Mouse (Mus musculus) liver, embryonic 12.5 days (tissue): ENCODE measurements around the gene Ccdc141. TPM values are rescaled to one million over a fixed set of nuclear protein-coding genes. Genes with fewer than 3 reads are reported as not detected.

ENCODE experiments used
- ATAC-seq: fragments of 200-750 bp; cut with Nextera tagmentation; 2 replicates; pipeline ENCODE4 v1.8.0; 2017; ENCODE audit warnings: moderate number of reproducible peaks, mild to moderate bottlenecking, moderate library complexity
- H3K27ac ChIP-seq: fragments of 300-500 bp; sonication (generic); 2 replicates; pipeline ENCODE4 v1.5.1; 2016; ENCODE audit warnings: mild to moderate bottlenecking
- H3K27me3 ChIP-seq: fragments of 300-500 bp; sonication (generic); replicated peaks from 2 replicates; pipeline ENCODE4 v1.6.1; 2016; ENCODE audit warnings: mild to moderate bottlenecking, moderate library complexity
- H3K36me3 ChIP-seq: fragments of 300-500 bp; sonication (generic); 2 replicates; pipeline ENCODE4 v1.6.1; 2016; ENCODE audit warnings: mild to moderate bottlenecking, moderate library complexity
- H3K4me1 ChIP-seq: fragments of 300-500 bp; sonication (generic); 2 replicates; pipeline ENCODE4 v1.6.1; 2016
- H3K4me2 ChIP-seq: fragments of 300-500 bp; sonication (generic); 2 replicates; pipeline ENCODE4 v1.6.1; 2016; ENCODE audit warnings: mild to moderate bottlenecking, moderate library complexity
- H3K4me3 ChIP-seq: fragments of 300-500 bp; sonication (generic); 2 replicates; pipeline ENCODE4 v1.5.1; 2016; ENCODE audit warnings: mild to moderate bottlenecking, moderate library complexity
- H3K9ac ChIP-seq: fragments of 300-500 bp; sonication (generic); 2 replicates; pipeline ENCODE4 v1.6.1; 2016; ENCODE audit warnings: mild to moderate bottlenecking, moderate library complexity
- H3K9me3 ChIP-seq: fragments of 300-500 bp; sonication (generic); replicated peaks from 2 replicates; pipeline ENCODE4 v1.6.1; 2016; ENCODE audit warnings: mild to moderate bottlenecking, moderate library complexity
- WGBS: fragments of 180-500 bp; shearing (Covaris S2); methylation state at CpG from one replicate; pipeline ENCODE4 v1.1.7; 2016; ENCODE audit not compliant: insufficient replicate concordance; 5-methylcytosine and 5-hydroxymethylcytosine counted together
- microRNA-seq: library from miRNA; unstranded; fragments of <30 nt; microRNA quantifications from one replicate; pipeline ENCODE4, GENCODE M21; 2017
- polyA plus RNA-seq: library from polyadenylated mRNA; unstranded; fragments of >200 nt; fragmentation: Nextera tagmentation; extraction: Ambion mirVana; gene quantifications from 2 replicates; pipeline ENCODE4 v1.2.1, GENCODE M21; 2016

Ccdc141 gene
- polyA plus RNA-seq, 1 experiment from 2014 or later: 1.9 TPM

- WGBS: 75% methylated on average over 2 of the region's 2 CpGs
- Histone ChIP-seq H3K9ac (no peak overlapping the region), H3K27me3 (no peaks in the 10 kb centered on the region), H3K36me3 (no peaks in the 10 kb centered on the region), H3K27ac (no peak overlapping the region), H3K4me1 (no peaks in the 10 kb centered on the region), H3K4me2 (no peak overlapping the region), H3K9me3 (no peaks in the 10 kb centered on the region), H3K4me3 (no peak overlapping the region)
- no peak for ATAC-seq
Observed at GRCm38 (mm10) chr2:76966013-76966412, 204.4 kb downstream of the Ccdc141 start.

DNA sequence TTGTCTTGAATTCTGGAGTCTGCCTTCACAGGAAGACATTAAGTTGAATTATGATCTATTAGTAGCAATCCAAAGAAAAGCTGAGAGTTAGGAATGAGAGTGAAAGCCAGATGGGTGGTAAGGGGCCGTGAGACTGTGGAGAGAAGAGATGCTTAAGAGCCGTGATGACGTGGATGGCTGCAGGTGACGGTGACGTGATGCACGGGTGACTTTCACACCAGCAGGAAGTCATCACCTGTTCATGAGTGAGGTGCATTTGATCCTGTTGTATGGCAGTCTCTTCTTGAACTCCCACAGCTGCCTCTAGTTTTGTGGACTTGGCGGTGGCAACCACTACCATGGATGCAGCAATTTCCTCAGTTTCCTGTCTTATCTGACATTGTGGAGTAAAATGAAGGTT, 204.9 kb downstream of the Ccdc141 start:
- Histone ChIP-seq H3K9ac (no peak overlapping the region), H3K27me3 (no peaks in the 10 kb centered on the region), H3K36me3 (no peaks in the 10 kb centered on the region), H3K4me3 (no peak overlapping the region), H3K4me2 (no peak overlapping the region), H3K9me3 (no peaks in the 10 kb centered on the region), H3K27ac (no peak overlapping the region), H3K4me1 (no peaks in the 10 kb centered on the region)
- no peak for ATAC-seq
- WGBS: 76% methylated on average over 7 of the region's 7 CpGs

DNA sequence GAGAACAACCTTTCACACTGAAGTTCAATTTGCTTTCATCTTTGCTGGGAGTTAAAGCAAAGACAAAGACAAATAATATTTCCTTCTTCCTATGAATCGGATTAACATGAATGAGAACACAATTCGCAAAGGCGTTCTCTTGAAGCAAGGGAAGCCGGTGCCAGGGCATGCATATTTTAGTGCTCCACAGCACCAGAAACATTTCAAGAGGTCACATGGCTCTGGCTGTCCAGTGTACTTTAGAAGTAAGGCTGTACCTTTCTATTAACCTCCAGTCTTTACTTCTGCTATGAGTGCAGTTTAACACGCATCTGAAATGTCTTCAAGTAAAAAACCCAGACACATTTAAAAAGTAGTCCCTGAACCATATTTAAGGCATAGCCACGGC, 208.4 kb downstream of the Ccdc141 start:
- no peaks in the 10 kb centered on the region for H3K36me3 ChIP-seq
- H3K4me2 ChIP-seq: no peak overlapping the region
- no peaks in the 10 kb centered on the region for H3K27me3 ChIP-seq
- 71% methylated on average over 6 of the region's 6 CpGs for WGBS
- no peaks in the 10 kb centered on the region for H3K9me3 ChIP-seq
- H3K27ac ChIP-seq: no peak overlapping the region
- H3K4me1 ChIP-seq: no peaks in the 10 kb centered on the region
- ATAC-seq: no peak
- H3K9ac ChIP-seq: no peak overlapping the region
- H3K4me3 ChIP-seq: no peak overlapping the region

GRCm38 (mm10) chr2:76961420-76962044, 208.9 kb downstream of the Ccdc141 start:
- Histone ChIP-seq H3K4me2 (no peak overlapping the region), H3K36me3 (no peaks in the 10 kb centered on the region), H3K9me3 (no peaks in the 10 kb centered on the region), H3K4me1 (no peaks in the 10 kb centered on the region), H3K4me3 (no peak overlapping the region), H3K27me3 (no peaks in the 10 kb centered on the region), H3K27ac (no peak overlapping the region), H3K9ac (no peak overlapping the region)
- WGBS: 71% methylated on average over 10 of the region's 10 CpGs
- ATAC-seq: no peak

Small RNA genes within 50 kb of the gene (microRNA-seq; reads per million reads assigned to microRNA genes)
- not detected for gene Gm44360

Other genes with a start within 250 kb of the Ccdc141 start
- 0.52 and 1.5 TPM in 2 replicates for gene Ttn, start 188.1 kb downstream of the Ccdc141 start, polyA plus RNA-seq
- 1.6 and 2.3 TPM in 2 replicates for gene Sestd1, start 110.0 kb upstream of the Ccdc141 start, polyA plus RNA-seq